Mouse (Mus musculus) myocyte (in vitro differentiated cells): ENCODE measurements around the gene Aoc1.

Source experiments
- CEBPB ChIP-seq: IDR thresholded peaks from 2 replicates; pipeline ENCODE4 v1.6.1; 2011; ENCODE audit warnings: mild to moderate bottlenecking, moderate library complexity; ENCODE audit not compliant: poor library complexity, insufficient read depth, severe bottlenecking
- MAX ChIP-seq: IDR thresholded peaks from one replicate; pipeline ENCODE4 v1.6.1; 2011; ENCODE audit warnings: low read depth, mild to moderate bottlenecking, control low read depth
- MYOD1 ChIP-seq, 3 experiments: IDR thresholded peaks; one replicate each; pipeline ENCODE4 v1.6.1; 2011; ENCODE audit warnings: control low read depth in 2 of 3, low read depth in 2 of 3, mild to moderate bottlenecking in 2 of 3, moderate library complexity in 1 of 3; ENCODE audit not compliant: insufficient read length in 2 of 3, control insufficient read depth in 1 of 3
- POLR2A ChIP-seq: IDR thresholded peaks from one replicate; pipeline ENCODE4 v1.6.1; 2011; ENCODE audit warnings: low read depth, mild to moderate bottlenecking, control low read depth, moderate library complexity; ENCODE audit not compliant: insufficient read length
- TCF12 ChIP-seq: IDR thresholded peaks from one replicate; pipeline ENCODE4 v1.6.1; 2011; ENCODE audit warnings: mild to moderate bottlenecking, control low read depth; ENCODE audit not compliant: poor library complexity, insufficient read depth, severe bottlenecking

GRCm38 (mm10) chr6:48951630-48952029, 78.9 kb downstream of the Aoc1 start:
- TF ChIP-seq MYOD1 (IDR thresholded peaks at IDR 0.05; ENCODE audit: control insufficient read depth in 1 of 3, insufficient read length in 2 of 3, low read depth in 2 of 3) (no peak), POLR2A (no peak), CEBPB (no peak), TCF12 (no peak), MAX (no peak)
